Mouse (Mus musculus) kidney, adult 2 months (tissue): ENCODE measurements around the gene C2cd5. TPM values are rescaled to one million over a fixed set of nuclear protein-coding genes. Genes with fewer than 3 reads are reported as not detected.

ENCODE experiments used
- DNase-seq: peaks from one replicate; pipeline ENCODE4 v3.0.0; 2021
- H3K27ac ChIP-seq: fragments of 200-500 bp; 2 replicates; pipeline ENCODE4 v1.5.1; 2012; ENCODE audit warnings: low read depth, low read length, control low read depth, inconsistent platforms; ENCODE audit not compliant: insufficient read depth
- H3K27me3 ChIP-seq: fragments of 200-500 bp; replicated peaks from 2 replicates; pipeline ENCODE4 v1.6.1; 2012; ENCODE audit warnings: mild to moderate bottlenecking, moderate library complexity, low read length, inconsistent platforms; ENCODE audit not compliant: control insufficient read depth, insufficient read depth
- H3K36me3 ChIP-seq: fragments of 200-500 bp; 2 replicates; pipeline ENCODE4 v1.6.1; 2012; ENCODE audit warnings: mild to moderate bottlenecking, moderate library complexity, low read length, inconsistent platforms; ENCODE audit not compliant: control insufficient read depth, insufficient read depth
- H3K4me1 ChIP-seq: fragments of 200-500 bp; 2 replicates; pipeline ENCODE4 v1.6.1; 2011; ENCODE audit warnings: low read length; ENCODE audit not compliant: control insufficient read depth, insufficient read depth
- H3K4me3 ChIP-seq: fragments of 200-500 bp; 2 replicates; pipeline ENCODE4 v1.5.1; 2011; ENCODE audit warnings: mild to moderate bottlenecking, low read depth, low read length, control low read depth; ENCODE audit not compliant: insufficient read depth
- CTCF ChIP-seq: fragments of 200-500 bp; conservative IDR thresholded peaks from 2 replicates; pipeline ENCODE4 v1.5.1; 2011; ENCODE audit warnings: low read depth, mild to moderate bottlenecking, control low read depth, low read length, moderate library complexity, mixed read lengths; ENCODE audit not compliant: insufficient read depth, insufficient read length
- POLR2A ChIP-seq: fragments of 200-500 bp; IDR thresholded peaks from one replicate; pipeline ENCODE4 v1.6.1; 2011; ENCODE audit warnings: low read depth, low read length, control low read depth
- WGBS: fragments of 180-500 bp; shearing (Covaris S2); methylation state at CpG from one replicate; pipeline ENCODE4 v1.1.7; 2018; 5-methylcytosine and 5-hydroxymethylcytosine counted together
- polyA plus RNA-seq: library from polyadenylated mRNA; depleted of rRNA; stranded (reverse); fragments of >200 nt; gene quantifications from 2 replicates; pipeline ENCODE4 v1.2.3, GENCODE M21; 2012

The C2cd5 gene
- polyA plus RNA-seq, 1 experiment: 14.1 TPM

- 57% methylated on average over 3 of the region's 3 CpGs for WGBS
Measured at GRCm38 (mm10) chr6:143067654-143068053, 32.3 kb downstream of the C2cd5 start.

GRCm38 (mm10) chr6:143066859-143067258 lies 33.1 kb downstream of the C2cd5 start:
- no peak overlapping the region for H3K27ac ChIP-seq
- TF ChIP-seq POLR2A: no peak
- TF ChIP-seq CTCF: no peak
- 85% methylated on average over 9 of the region's 9 CpGs for WGBS

More at GRCm38 (mm10) chr6:143067654-143068053, 32.3 kb downstream of the C2cd5 start:
- Histone ChIP-seq H3K27ac (no peak overlapping the region), H3K4me1 (no peaks in the 10 kb centered on the region), H3K4me3 (no peak overlapping the region), H3K36me3 (no peaks in the 10 kb centered on the region), H3K27me3 (no peaks in the 10 kb centered on the region)
- TF ChIP-seq CTCF (no peak), POLR2A (no peak)
- DNase-seq: no peak

GRCm38 (mm10) chr6:143064047-143064446 lies 35.9 kb downstream of the C2cd5 start:
- H3K4me3 ChIP-seq: no peak overlapping the region
- no peaks in the 10 kb centered on the region for H3K27me3 ChIP-seq
- no peak overlapping the region for H3K27ac ChIP-seq
- no peaks in the 10 kb centered on the region for H3K4me1 ChIP-seq
- TF ChIP-seq POLR2A (no peak), CTCF (no peak)
- 87% methylated on average over 2 of the region's 2 CpGs for WGBS
- H3K36me3 ChIP-seq: no peaks in the 10 kb centered on the region
- DNase-seq: no peak

More at GRCm38 (mm10) chr6:143066859-143067258, 33.1 kb downstream of the C2cd5 start:
- DNase-seq: no peak
- H3K4me1 ChIP-seq: no peaks in the 10 kb centered on the region
- no peaks in the 10 kb centered on the region for H3K27me3 ChIP-seq
- no peaks in the 10 kb centered on the region for H3K36me3 ChIP-seq
- no peak overlapping the region for H3K4me3 ChIP-seq

- Histone ChIP-seq H3K36me3 (no peaks in the 10 kb centered on the region), H3K27me3 (no peaks in the 10 kb centered on the region), H3K4me1 (no peaks in the 10 kb centered on the region), H3K27ac (no peak overlapping the region), H3K4me3 (no peak overlapping the region)
- DNase-seq: no peak
- WGBS: 71% methylated on average over 5 of the region's 5 CpGs
- TF ChIP-seq POLR2A (no peak), CTCF (no peak)
Measured at GRCm38 (mm10) chr6:143057601-143058000, 42.3 kb downstream of the C2cd5 start.

- no peak for DNase-seq
- Histone ChIP-seq H3K4me1 (no peaks in the 10 kb centered on the region), H3K27me3 (no peaks in the 10 kb centered on the region), H3K36me3 (no peaks in the 10 kb centered on the region), H3K27ac (no peak overlapping the region), H3K4me3 (no peak overlapping the region)
- TF ChIP-seq POLR2A (no peak), CTCF (no peak)
- 84% methylated on average over 5 of the region's 5 CpGs for WGBS
Measured at GRCm38 (mm10) chr6:143051566-143051965, 48.4 kb downstream of the C2cd5 start.

- Histone ChIP-seq H3K36me3 (no peaks in the 10 kb centered on the region), H3K4me3 (no peak overlapping the region), H3K27ac (no peak overlapping the region), H3K4me1 (no peaks in the 10 kb centered on the region), H3K27me3 (no peaks in the 10 kb centered on the region)
- WGBS: 66% methylated on average over 11 of the region's 11 CpGs
- peak; percentile 8 for DNase-seq
- TF ChIP-seq CTCF: no peak
- TF ChIP-seq POLR2A: no peak
Measured at GRCm38 (mm10) chr6:143049791-143050555, 50.0 kb downstream of the C2cd5 start.

GRCm38 (mm10) chr6:143049117-143049516 lies 50.8 kb downstream of the C2cd5 start:
- no peaks in the 10 kb centered on the region for H3K27me3 ChIP-seq
- WGBS: 97% methylated on average over 2 of the region's 2 CpGs
- TF ChIP-seq CTCF (no peak), POLR2A (no peak)
- no peak overlapping the region for H3K4me3 ChIP-seq
- no peaks in the 10 kb centered on the region for H3K36me3 ChIP-seq
- H3K27ac ChIP-seq: no peak overlapping the region
- no peak for DNase-seq
- H3K4me1 ChIP-seq: no peaks in the 10 kb centered on the region
